Mouse (Mus musculus) CD4-positive, CD25-positive, alpha-beta regulatory T cell, adult 2 months (primary cell): Measurements from ENCODE around the gene AB124611.
"Not testable (repeated sequence)": the region's sequence is repeated elsewhere in the genome, so short reads cannot be mapped to it uniquely, and the experiment has no call there.

Experiments used
- DNase-seq: peaks from one replicate; pipeline ENCODE4 v3.0.0-alpha.2; 2012; ENCODE audit warnings: low read depth, low spot score

AB124611 gene

DNA sequence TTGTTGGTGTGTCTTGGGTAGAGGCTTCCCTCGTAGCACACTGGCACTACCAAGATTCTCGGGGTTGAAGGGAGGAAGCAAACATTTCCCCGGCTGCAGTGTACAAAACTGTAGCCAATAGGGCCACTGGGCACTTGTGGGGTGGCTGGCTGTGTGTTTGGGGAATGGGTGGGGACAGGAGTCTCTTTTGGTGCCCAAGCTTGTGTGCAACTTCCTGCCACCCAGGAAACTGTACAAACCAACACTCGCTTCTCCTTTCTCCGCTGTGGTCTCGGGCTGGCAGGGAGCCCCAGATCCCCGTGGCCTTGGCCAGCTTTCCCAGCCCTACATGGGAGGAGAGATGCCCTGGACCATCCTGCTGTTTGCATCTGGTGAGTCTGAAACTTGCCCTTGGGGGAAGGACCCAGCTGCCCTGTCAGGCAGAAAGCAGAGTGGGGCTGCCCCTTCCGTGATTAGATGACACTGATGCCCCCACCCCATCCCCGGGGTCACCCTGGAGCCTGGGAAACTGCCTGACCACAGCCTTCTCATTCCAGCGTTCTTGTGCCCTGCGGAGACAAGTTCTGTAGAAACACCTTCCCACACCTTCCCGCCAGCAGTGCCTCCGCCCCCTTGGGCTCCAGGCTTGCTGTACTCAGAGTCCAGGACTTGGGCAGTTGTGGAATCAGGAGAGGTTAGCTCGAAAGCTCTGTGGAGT is at the start of gene AB124611:
TSS of gene AB124611 (plus strand) at position 240 of the 697 bp plus-strand sequence.
- DNase-seq, result peak; percentile 57

DNA sequence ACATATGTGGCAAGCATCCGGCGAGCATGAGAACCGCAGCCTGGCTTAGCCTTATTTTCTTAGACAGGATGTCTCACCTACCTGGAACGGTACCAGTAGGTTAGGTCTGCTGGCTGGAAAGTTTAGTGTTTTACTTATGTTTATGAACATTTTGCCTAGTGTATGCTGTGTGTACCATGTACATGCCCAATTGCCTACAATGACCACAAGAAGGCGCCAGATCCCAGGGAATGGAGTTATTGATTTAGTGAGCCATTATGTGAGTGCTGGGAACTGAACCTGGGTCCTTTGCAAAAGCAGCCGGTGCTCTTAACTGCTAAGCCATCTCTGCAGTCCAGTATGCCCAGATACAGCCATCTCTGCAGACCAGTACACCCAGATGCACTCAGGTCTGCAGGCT is 48.3 kb upstream of the AB124611 start:
- peak; percentile 24 for DNase-seq

- DNase-seq, result no peak
These were observed 41.9 kb upstream of the AB124611 start for GRCm38 (mm10) chr9:21484065-21484464.

GRCm38 (mm10) chr9:21488246-21488645 is 37.7 kb upstream of the AB124611 start:
- not testable (repeated sequence) for DNase-seq

DNA sequence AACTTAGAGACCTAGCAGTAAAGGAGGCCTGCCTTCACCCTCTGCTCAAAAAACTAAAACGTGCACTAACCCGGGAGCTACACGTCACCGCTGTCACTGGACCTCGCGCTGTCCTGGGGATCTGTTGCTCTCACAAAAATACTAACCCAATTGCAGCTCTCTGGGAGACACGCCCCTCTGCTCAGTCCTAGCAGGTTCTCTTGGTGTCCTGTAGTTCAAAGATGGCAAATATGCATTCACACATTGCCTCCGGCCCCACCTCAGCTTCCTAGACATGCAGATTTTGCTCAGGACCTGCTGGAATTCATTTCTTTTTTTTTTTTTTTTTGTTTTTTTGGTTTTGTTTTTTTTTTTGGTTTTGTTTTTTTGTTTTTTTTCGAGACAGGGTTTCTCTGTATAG is 35.3 kb upstream of the AB124611 start:
- no peak for DNase-seq

DNA sequence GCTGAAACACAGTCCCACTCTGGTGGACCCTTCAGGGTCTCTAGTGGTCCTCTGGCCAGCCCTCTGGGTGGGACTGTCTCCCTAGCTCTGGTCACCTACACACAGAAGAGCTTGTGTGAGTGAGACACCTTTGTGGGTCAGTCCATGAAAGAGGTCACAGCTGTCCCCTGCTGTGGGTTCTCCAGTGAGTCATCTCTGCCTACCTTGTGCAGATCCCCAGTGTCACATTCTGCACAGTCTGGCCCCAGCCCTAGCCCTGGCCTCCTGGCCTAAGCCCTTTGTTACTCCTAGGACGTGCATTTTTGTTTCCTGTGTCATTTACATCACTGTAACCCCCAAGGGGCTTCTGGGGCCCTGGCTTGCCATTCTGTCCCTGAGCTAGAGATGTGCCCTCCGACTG is 32.1 kb upstream of the AB124611 start:
- no peak for DNase-seq

DNA sequence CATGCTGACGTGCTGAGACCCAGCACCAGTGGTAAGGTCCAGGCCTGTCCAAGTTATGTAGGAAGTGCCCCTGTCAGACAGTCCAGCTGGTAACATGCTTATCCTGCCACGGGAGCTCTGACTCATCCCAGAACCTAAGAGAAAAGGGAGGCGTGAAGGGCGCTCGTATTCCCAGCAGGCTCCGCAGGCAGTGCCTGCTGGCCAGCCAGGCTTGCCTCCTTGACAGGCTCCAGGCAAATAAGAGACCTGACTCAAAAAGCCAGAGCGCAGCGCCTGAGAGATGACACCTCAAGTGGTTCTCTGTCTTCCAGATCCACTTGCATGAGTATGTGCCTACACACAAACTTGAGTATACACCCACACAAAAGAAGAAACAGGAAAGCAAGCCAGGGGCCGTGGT is 31.2 kb upstream of the AB124611 start:
- no peak for DNase-seq

DNA sequence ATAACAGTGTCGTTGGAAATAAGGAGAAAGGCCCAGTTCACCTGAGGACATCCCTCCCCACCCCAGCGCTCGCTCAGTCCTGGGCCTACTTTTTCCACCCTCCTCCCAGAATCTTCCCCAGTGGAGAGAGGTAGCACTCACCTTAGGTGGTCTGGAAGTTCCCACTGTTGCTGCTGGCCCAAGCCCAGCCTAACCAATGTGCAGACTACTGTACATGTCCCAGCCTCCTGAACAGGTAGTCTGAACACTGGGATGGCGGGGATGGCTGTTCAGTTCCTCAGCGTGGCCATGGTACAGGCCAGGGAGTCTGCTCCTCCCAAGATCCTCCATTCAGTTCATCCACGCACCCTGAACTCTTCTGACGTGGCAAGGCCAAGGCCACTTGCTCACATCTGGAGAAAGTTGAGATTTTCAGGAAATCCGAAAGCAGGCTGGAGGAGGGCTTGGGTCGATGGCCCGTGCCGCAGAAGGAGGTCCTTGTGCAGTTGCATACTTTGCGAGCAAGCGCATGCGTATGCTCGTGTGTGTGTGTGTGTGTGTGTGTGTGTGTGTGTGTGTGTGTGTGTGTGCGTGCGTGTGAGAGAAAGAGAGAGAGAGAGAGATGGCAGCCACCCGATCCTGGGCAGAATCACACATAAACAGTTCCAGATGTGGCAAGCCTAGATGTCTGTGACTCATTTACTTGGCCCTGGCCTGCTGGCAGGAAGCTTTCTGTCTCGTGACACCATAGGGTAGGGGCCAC is 29.5 kb upstream of the AB124611 start:
- DNase-seq, result no peak

DNA sequence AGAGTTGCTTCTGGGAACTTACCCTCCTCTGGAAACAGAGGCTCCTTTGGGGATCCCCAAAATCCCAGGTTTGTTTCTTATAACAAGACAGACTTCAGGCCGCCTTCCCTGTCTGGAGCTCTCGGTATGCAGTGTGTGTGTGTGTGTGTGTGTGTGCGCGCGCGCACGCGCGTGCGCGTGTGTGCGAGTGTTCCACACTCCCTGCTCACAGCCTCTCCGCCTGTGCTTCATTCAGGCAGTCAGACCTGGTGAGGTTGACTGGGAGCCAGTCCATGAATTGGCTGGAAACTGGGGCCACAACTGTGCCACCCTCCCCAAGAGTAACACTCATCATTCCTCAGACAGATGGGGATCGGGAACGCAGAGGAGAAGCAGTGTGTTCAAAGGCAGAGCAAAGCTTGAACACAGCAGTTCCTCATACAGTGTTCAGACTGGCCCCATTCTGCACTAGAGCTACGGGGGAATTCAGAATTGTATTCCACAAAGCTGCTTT is 28.9 kb upstream of the AB124611 start:
- DNase-seq, result no peak

DNA sequence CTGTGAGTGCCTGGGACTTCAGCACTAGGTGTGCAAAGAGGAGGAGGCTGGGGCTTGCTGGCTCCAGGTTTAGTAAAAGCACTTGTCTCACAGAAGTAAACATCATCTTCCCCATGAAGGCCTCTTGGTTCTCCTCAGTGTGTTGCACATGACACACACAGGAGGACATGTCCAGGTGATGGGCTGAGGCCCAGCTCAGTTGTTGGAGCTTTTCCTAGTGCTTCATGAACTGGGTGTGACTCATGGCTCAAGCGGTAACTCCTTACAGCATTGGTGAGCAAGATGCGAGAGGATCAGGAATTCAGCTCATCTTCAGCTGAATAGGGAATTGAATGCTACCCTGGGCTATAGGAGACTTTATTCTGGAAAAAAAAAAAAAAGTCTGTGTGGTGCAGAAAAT is 28.3 kb upstream of the AB124611 start:
- DNase-seq, result no peak

DNA sequence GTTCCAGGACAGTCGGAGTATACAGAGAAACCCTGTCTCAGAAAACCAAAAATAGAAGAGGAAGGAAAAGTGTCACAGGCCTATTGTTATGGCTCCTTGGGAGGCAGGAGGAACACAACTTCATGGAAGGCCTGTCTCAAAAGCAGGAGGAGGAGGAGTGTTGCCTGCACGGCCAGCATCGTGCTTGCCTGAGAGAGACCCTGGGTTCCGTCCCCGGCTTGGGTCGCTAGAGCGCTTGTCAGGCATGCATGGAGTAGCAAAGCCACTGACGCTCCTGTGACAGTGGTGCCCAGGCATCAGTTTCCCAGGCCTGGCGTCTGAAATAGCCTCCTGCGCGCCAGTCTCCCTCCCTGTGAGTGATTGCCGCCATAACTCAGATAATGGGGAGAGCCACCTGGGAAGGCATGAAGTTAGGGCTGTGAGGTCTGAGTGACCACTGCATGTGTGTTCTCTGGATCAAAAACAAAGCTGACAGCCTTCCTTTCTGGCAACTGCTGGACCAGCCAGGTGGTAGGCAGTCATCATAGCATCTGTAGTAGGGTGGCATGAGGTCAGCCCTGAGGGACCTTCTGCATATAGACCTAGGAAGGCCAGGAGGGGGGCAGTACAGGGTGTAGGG is 27.6 kb upstream of the AB124611 start:
- no peak for DNase-seq

DNA sequence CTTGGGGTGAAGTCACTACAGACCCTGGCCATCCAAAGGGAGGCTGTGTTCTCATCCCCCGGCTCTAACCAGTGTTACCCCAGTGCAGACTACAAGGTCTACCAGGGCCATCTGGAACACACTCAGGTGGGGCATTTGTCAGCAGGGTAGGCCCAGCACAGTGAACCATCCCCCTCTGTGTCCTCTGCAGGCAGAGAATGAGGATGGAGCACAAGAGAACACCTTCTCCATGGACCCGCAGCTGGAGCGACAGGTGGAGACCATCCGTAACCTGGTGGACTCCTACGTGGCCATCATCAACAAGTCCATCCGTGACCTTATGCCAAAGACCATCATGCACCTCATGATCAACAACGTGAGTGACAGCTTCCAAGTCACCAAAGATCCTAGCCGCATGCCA is 22.6 kb upstream of the AB124611 start:
- DNase-seq, result no peak

DNA sequence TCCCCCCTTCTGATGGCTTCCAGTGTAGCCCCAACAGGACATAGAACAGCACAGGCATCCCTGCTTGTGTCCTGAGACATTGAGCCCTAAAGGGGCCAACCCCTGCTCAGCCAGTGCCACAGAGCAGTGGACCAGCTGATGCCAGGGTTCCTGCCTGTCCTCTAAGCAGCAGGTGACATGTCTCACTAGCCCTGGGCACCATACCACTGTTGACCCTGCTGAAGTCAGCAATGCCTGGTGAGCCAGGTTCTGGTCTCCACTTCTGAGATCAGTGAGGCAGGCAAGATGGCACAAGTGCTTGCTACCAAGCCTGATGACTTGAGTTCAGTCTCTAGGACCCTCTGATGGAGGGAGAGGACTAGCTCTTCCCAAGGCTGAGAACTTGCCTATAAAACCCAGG is 20.2 kb upstream of the AB124611 start:
- no peak for DNase-seq

GRCm38 (mm10) chr9:21507753-21508430 is 18.1 kb upstream of the AB124611 start:
- DNase-seq, result no peak

DNA sequence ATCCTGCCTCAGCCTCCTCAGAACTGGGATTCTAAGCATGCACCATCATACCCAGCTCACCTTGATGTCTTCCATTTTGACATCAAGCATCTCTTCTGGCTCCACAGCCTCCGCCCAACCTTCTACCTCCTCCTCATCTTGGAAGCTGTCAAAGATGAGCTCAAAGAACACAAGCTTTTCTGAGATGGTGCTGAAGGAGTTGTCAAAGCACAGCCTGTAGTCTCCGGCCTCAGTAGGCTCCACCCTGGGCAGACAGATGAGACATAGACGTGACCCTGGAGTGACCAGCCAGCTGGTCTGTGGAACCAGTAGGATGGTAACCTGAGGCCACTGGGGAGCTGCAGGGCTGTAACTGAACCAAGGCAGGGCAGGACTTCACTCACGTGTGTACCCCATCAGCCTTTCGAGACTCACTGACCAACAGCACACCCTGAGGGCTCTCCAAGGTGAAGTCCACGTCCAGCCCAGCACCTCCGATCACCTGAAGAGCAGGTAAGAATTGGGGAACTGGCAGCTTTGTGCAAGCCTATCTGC is 17.0 kb upstream of the AB124611 start:
- no peak for DNase-seq

DNA sequence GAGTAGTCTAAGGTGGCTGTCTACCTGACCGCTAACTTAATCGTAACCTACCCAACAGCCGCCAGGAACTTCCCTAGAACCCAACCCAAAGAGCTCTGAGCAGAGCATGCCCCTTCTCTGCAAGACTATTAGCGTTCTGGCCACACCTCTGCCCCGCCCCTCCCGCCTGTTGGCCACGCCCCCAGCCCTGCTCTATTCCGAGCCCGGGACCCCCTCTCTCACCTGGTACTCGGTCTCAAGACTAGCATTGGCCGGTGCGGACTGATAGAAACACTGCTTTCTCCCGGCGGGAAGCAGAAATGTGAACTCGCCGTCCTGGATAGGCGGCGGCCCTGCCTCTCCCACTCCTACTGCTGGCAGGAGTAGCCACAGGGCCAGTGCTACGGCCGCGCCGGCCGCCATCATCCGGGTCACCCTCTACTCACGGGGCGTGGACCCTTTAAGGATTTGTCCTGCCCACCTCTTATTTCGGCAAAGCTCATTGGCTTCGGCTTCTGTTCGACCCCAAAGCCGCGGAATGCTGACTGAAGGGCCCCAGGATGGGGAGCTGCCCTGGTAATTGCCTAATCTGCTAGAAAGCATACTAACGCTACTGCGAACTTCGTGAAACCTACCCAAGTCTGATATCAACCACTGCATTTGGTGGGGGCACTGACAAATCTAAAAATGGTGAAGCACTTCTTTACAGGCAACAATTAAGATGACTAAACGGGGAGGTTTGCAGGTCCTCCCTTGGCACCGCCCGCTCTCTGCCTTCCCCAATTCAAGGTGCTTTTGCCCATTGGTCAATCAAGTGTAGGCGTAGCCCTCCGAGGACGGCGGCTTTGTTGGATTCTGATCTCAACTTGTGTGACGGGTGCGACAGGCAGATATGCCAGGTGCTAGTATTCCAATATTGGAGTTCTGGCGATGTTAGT is 15.9 kb upstream of the AB124611 start, which contains the start of gene Tmed1:
TSS of gene Tmed1 (minus strand) at position 481 of the 917 bp plus-strand sequence.
- peak; percentile 83 for DNase-seq

DNA sequence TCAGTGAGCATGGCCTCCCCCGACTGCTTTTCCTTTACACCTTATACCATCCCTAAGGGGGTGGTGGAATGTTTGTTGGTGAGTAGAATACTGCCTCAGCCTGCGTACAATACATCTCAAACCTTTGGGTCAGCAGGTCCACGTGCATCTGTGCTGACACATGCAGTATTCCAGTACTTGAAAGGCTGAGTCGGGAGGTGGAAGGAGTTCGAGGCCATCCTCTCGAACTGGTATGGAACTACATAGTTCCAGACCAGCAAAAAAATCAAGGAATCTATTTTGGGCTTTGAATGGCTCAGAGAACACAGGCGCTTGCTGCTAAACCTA is 15.3 kb upstream of the AB124611 start:
- no peak for DNase-seq

- DNase-seq, result no peak
These were observed 14.9 kb upstream of the AB124611 start for GRCm38 (mm10) chr9:21511052-21511451.

- DNase-seq, result no peak
These were observed 12.5 kb upstream of the AB124611 start for GRCm38 (mm10) chr9:21513466-21513865.

- no peak for DNase-seq
These were observed 8.0 kb upstream of the AB124611 start for GRCm38 (mm10) chr9:21517947-21518495.
